Mouse (Mus musculus) mouse embryonic stem cell (cell line): ENCODE data around the gene Mdga2.

Experiments
- in situ Hi-C, 2 experiments: fragments of 300-500 bp; cut with MboI; formaldehyde crosslinking; loops; 1 replicate in 1 of 2; 3 replicates in 1 of 2; pipeline ENCODE4 v1.14.3; 2019 to 2020; ENCODE audit warnings: low sequenced_read_pairs in 2 of 2, low pct_unique_long_range_greater_than_20kb in 1 of 2, mixed read lengths in 1 of 2; ENCODE audit not compliant: unreplicated experiment in 1 of 2

Gene Mdga2

DNA sequence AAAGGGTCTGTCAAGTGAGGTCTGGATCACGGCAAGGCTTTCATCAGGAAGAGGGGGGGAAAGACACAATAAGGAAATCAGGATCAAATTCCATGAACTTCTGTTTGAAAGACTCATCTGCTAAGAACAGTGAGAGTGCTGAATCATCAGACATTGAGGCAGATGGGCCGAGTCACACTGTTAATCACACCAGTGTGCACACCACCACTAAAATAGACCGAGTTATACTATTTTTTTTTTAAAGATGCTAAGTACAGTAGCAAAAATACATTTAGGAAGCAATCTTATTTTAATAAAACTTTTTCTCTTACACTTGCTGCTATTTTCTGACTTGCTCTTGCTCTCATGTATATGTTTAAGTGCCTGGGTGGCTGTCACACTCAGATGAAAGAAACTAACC lies 382.0 kb downstream of the Mdga2 start:
- in situ Hi-C loops: no loop called here

DNA sequence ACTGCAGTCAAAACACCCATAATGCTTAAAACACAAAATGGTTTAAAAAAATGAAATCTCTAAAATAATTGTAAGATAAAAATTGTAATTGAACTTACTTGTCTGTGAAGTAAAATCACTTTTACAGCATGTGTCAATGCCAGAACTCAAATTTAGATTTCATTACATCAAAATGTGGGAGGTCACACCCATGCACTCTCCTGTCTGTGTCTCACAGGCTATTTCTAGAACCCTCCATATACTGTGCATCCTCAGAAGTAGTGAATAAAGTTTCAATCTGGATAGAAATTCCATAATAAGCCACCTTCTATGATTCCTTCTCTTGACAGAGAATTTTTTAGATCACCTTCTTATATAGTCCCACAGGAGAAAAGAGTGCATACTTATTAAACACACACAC lies 466.7 kb downstream of the Mdga2 start:
- in situ Hi-C loops: no loop called here

DNA sequence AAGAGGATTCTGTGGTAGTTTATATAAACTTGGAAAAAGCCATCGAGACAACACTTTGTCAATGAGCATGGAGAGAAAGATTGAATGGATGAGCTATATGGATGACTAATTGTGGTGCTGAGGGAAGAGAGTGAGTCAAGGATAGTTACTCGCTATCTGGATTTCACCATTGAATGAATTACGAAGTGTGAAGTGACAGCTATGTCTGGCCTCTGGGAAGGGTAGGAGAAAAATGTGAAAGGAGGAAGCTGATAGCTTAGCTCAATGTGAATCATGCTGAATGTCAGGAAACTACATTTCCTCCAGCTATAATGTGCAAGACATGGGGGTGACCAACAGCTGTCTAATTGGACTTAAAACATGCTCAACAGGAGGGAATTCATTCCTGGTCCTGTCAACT lies 487.8 kb downstream of the Mdga2 start:
- in situ Hi-C loops: no loop called here

DNA sequence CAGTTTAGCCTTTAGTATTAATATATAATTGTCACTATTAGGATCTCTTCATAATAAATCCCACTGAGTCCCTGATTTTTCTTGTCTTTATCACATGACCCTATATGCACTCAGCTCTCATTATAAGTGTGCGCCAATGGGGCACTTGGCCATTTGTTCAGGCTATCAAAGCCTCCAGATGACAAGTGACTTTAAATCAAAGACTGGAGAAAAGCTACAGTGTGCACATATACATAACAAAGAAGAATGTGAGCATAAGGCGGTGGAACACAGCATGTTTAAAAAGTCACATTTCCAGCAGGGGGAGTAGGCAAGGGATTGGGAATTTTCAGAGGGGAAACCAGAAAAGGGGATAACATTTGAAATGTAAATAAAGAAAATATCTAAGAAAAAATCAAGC lies 497.9 kb downstream of the Mdga2 start:
- in situ Hi-C loops: no loop called here

DNA sequence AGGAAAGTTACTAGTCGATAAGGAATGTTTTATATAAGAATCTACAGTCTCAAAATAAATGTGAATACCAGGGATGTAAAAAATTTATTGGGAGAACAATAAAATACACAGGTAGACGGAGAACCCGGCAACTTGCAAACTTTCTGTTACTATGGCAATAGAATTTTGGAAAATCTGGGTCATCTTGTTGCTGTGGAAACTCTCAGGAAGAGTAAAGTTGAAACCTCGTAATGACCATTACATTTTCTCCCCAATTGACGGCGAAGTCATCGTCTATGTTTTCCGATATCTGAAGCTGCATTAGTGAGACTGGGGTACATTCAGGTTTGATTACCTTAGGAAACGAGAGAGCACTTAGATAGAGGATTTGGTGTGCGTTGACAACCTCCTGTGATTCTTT lies 514.0 kb downstream of the Mdga2 start:
- in situ Hi-C loops: no loop called here

DNA sequence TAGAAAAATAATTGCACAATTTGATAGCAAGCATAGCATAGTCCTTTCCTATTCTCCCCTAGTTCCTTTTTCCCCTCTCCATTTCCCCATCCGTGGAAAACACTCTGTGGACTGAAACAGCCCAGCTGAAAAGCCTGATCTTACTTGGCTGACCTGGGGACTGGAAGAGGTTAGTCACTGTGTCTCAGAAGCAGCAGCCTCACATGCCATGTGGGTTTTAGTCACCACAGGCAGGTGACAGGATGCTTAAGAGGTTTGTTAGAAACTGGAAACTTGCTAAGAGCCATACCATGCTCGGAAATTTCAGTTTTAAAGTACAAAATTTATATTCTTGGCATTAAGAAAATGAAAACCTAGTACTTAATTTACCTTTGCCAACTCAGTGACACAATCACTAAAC lies 514.9 kb downstream of the Mdga2 start:
- in situ Hi-C loops: no loop called here

DNA sequence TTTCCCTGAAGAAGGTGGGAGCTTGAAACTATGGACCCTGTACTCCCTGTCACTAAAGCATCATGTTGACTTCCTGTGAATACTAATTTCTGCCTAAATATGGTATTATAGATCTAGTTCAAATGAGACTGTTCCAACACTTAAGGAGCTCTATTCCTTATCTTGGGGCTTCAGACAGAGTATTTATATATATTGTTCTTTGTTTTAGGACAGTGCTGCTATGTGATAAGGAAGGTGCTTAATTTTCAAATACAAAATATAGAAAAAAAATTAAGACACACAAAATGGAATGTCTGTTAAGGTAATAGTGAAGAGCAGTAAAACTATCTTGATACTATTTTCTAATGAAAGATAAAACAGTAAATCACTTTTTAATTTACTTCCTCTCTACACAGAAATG lies 517.3 kb downstream of the Mdga2 start:
- in situ Hi-C loops: no loop called here

DNA sequence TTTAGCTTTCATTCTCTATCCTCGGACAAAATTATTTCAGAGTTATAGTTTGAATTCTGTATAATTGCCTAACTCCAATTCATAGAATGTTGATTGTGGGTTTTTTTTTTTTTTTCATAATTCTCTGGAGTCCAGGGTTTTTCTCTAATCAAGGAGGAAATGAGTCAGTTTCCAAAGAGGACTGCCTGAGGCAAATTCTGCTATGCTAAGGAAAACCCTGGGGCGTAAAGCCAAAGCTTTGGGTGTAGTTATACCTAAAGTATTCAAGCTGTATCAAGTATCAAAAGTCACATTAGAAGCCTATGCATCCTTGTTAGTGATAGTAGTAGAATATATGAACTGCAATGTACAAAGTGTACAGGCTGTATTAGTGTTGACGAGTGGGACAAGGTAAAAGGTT lies 519.6 kb downstream of the Mdga2 start:
- in situ Hi-C loops: no loop called here

DNA sequence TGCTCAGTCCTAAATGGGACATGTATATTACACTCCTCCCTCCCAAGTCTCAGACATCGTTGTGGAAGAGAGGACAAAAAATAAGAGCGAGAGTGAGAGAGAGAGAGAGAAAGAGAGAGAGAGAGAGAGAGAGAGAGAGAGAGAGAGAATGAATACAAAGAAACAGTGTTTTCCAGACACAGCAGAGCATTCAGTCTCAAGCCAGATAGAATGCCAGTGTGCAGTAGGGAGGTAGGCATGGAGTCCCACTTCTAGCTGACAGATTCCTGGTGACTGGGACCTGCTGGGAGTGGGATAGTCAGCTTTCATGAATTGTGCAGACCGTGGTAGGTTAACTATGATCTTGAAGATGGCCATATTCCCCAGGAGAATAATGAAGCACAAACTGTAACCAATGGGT lies 542.8 kb downstream of the Mdga2 start:
- in situ Hi-C loops: no loop called here

DNA sequence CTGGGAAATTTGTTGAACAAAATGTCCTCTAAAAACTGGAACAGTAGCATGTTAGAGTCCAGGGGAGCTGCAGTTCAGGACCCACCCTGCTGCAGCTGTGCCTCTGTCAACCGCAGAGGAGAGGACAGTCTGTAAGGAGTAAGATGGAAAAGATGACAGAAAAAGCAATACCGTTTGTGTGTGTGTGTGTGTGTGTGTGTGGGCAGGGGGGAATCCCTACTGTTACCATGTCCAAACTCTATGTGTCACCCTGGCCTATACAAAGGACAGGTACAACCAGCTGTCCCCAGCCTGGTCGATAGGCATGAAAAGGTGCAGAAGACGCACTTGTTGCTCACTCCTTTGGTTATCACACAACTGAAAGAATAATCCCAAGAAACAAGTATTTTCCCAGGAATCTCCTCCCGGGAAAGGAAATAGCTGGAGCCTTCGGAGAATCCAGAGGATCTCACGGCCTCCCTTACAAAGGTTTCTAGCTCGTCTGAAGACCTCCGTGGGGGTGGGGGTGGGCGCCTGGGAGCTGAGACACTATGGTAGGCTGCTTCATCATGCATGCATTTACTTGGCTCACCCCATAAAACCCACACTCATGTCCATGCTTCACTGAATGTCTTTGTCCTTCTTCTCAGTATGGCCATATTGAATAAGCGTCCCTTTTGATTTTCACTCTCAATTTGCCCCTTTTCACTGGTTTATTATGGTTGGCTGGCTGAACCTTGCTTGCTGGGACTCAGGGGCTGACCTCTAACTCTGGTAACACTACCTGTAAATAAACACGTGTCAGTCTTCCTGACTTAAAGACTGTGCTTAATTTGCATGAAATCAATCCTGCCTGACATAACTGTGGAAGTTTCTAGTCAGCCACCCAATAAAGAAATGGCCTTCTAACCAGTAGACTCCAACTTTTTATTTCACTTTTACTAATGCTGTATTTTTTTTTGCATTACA lies 573.5 kb downstream of the Mdga2 start:
- in situ Hi-C loops: no loop called here

DNA sequence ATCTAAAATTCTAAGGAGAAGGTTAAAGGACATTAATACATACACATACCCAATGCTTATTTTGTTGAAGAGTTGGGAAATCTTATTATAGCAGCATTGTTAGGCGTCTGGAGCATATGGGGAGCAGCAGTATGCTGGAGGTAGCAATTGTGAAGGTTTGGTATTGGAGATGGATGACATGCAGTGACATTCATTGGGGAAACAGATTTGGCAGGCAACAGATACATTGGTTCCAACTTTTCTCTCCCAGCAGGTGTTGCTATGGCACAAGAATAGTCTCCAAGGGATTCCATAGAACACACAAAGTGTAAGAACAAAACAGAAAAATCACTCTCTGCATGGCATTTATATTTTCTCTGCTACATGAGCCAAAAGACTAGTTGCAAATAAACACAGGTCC lies 581.9 kb downstream of the Mdga2 start:
- in situ Hi-C loops: no loop called here

DNA sequence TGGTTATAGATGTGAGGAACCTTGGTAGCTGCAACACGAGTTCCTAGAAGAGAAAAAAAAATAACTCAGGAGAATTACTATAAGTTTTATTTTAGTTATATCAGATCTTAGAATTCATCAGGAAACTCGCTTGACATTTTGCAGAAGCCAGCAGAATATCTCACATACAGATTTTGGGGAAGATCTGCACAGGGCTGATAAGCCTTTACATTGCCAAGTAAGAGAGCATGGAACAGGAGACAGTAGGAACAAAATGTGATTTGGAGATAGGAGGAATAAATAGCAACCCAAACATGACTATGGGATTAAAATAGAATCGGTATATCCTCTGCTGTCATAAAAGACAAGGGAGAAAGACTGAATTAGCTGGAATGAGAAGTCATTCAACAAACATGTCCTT lies 602.4 kb downstream of the Mdga2 start:
- in situ Hi-C loops: no loop called here

DNA sequence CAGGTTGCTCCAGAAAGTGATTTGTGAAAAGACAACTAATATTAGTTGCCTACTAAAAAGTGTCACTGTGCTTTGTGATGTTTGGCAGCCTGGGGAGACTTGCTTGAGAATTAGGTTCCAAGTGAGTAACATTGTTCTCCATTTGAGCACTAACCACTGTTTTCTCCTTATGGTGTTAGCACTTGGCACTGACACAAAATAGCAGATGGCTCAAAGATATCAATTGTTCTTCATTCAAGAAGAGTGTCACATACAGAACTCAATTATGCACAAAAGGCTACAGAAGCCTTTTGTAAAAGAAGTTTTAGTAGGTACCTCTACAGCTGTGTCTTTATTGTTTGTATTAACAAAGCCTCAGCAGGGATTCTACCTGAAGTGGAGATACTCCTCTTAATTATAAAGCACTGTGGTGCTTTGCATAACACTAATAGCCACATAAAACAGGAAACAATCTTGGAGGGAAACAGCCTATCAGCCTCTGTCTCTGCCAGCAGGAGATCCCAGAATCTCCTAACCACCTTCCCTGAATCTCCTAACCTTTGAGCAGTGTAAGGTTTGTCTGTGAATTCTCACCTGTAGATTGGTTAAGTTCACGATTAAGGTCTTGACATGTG lies 630.6 kb downstream of the Mdga2 start:
- in situ Hi-C loops: no loop called here

DNA sequence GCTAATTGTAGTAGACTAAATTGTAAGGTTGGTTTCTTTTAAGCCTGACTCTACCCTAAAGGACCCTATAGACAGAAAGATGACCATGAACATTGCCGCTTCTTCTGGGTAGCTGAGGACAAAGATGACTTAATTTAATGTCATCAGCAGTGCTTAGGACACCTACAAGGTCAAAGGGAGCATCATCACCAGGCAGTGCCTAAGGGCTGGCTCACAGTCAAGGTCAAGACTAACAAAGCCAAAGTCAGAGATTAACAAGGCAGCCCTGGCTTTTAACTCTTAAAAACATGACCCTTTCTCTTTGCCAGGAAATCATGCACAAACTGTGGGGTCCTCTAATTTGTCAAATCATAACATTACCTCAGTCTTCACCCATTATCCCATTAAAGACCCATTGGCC lies 657.0 kb downstream of the Mdga2 start:
- in situ Hi-C loops: no loop called here

DNA sequence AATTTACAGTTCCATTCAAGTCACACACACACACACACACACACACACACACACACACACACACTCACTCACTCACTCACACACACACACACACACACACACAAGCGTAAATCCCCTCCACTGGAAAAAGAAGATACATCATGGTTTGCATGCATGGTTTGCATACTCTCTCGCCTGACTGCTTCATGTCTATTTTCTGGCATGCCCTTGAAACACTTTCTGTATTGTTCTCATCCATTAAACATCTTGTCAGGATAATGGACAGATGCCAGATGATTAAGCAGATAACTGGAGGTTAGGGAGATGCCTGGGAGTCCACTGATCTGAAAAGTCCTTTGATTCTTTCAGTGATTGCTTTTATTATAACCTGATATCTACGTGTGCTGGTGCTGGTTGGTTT lies 665.5 kb downstream of the Mdga2 start:
- in situ Hi-C loops: no loop called here

DNA sequence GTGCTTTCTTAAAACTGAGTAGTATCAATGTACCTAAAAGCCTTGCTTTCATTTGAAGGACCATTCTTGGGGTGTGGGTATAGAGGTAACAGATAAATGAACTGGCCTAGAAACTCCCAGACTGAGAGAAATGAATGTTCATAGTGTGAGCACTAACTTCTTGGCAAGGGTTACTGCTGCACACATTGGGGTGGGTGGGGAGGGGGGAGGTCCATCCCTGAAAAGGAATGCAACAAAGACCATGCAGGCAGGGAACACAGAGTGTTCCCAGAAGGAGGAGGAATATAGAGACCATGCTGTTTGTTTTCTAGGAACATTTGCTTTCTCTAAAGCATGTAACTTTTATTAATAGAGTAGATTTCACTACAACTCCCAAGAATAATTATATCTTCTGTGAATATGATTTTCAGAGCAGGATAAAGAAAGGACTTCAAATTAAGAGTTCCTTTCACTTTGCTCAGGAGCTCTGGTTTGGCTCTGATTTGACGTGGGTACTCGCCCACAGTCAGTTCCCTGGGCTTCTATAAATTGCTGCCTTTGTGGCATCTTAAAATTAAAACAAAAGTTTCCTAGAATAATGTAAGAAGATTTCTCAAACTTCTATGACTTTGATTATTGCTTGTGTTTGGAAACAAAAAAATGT lies 666.0 kb downstream of the Mdga2 start:
- in situ Hi-C loops: no loop called here

DNA sequence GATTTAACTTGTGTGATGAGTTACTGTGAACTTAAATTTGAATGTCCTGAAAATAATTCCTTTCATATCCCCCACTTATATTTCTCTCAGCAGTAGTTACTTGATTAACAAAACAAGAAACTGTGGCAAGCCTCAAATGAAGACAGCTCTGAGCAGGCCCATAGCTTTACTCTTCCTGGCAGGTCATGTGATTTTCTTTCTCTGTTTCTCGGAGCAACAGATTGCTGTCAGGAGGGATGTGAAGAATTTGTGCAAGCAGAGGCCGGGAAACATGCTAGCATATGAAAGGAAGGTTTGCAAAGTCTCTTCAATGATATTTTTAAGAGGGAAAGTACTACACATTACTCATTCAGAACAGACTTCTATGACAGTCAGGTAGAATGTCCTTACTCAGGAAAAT lies 697.4 kb downstream of the Mdga2 start:
- in situ Hi-C loops: no loop called here

DNA sequence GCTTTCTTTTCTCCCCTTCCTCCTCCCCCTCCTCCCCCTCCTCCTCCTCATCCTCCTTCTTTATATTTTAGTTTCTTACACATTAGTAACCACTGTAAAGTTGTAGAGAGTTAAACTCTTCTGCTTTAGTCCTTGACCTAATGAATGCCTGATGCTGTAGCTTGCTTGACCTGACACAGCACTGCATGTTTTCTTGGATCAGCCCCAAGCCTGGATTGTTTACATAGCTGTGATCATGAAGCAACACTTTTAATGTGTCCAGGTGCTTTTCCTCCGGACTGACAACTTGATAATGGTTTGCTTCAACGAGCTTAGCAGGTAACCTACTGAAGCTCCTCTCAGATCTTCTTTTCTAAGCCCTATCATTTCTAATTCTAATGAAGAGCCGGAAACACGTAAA lies 723.1 kb downstream of the Mdga2 start:
- in situ Hi-C loops: no loop called here

DNA sequence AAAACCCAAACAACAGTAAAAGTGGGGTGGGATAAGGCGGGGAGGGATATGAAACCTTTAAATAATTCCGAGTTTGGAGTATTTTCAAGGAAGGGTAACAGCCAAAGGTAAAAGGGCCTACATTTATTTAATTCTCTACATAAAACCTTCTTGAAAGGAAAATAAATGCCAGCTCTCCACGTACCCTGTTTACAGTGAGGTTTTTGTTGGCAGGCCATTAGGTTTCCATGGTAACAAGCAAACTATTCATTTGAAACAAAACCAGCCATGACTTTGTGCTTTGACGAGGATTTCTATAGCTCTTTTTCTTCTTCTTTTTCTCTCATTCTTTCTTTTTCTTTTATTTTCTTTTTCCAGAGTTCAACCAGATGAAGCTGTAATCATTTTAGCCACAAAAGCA lies 751.5 kb downstream of the Mdga2 start:
- in situ Hi-C loops: no loop called here
